Mouse (Mus musculus) skeletal muscle tissue, adult 2 months (tissue): ENCODE results near the gene Mrpl48.

ENCODE experiments used
- DNase-seq: peaks from one replicate; pipeline ENCODE4 v3.0.0-alpha.2; 2012; ENCODE audit warnings: low read depth, low spot score

The Mrpl48 gene

DNA sequence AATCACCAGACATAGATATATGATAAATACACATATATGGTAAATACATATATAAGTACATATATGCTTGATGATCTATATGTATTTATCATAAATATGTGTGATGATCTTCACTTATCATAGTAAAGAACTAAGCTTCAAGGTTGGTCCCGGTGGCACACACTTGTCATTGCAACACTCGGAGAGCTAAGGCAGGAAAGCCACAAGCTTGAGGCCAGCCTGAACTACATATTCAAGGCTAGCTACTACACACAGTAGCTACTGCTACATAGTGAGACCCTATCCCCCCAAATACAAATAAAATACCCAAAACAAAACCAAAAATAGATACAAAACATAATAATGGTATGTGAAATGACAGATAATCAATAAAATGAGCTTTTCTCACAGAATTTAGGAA is 72.3 kb downstream of the Mrpl48 start:
- DNase-seq = no peak

DNA sequence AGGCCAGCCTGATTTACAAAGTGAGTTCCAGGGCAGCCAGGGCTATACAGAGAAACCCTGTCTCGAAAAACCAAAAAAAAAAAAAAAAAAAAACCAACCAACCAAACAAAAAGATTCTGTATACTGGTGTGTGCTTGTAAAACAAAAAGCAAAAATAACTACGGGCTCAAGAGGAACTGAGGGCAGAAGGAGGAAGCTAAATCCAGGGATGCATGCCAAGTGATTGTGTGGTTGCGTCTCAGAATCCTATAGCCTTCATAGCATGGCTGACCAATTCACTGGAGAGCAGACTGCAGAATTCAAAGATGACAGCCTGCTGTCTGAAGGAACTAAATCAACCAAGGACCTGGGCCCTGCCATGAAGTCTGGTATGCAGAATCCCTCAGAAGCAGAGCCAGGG is 73.9 kb downstream of the Mrpl48 start:
- no peak for DNase-seq

DNA sequence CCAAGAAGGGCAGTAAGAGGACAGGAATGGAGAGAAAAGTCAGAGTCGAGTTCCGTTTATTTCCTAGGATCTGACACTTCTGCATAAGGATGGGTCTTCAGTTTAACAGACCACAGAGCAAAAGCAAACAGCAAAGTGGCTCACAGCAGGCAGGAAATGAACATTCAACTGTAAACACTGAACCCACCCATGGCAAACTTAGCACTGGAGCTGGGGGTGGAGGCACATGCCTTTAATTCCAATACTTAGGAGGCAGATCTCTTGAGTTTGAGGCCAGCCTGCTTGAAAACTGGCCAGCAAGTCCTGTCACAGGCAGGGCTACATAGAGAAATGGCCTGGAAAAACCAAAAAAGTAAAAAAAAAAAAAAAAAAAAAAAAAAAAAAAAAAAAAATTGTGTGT is 74.6 kb downstream of the Mrpl48 start:
- DNase-seq = no peak

DNA sequence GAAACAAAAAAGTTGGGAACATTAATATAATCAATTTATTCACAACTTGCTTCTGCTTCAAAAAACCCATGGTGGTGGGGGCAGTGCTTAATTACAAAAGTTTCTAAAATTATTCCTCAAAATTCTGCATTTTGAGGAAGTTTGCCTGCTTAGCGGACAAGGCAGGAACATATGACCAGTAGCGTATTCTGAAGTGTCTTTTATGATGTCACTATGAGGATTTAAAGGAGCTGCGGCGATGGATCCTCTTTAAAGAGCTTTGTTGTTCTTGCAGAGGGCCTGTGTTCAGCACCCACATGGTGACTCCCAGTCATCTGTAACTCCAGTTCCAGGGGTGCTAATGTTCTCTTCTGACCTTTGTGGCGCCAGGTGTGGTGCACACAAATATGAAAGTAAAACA is 77.3 kb downstream of the Mrpl48 start:
- no peak for DNase-seq

DNA sequence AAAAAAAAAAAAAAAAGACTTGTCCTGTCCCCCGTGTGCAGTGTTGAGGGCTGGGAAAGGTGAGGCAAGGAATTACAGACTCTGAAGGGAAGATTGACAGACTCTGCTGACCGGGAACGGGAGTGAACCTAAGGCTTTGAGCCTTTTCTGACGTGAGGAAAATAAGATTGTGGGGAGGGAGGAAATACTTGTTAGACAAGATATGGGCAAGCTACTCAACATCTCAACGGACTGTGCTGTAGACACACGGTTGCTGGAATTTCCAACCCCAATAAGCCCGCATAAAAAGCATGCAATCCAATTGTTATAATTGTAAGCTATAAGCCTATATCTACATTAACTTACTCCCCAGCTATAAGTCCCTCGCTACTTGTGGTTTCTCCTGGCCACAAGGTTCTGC is 83.4 kb downstream of the Mrpl48 start:
- DNase-seq = no peak

DNA sequence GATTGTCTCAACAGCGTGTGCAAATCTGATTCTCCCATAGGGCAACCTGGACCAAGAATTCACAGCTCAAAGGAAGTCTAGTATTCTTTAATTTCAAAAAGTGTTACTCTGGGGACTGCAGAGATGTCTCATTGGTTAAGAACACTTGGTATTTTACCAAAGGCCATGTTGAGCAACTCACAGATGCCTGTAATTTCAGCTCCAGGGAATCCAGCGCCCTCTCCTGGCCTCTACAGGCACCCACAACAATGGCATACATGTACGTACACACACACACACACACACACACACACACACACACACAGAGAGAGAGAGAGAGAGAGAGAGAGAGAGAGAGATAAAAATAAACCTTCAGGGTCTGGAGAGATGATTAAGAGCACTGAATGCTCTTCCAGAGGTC is 85.9 kb downstream of the Mrpl48 start:
- DNase-seq = no peak

DNA sequence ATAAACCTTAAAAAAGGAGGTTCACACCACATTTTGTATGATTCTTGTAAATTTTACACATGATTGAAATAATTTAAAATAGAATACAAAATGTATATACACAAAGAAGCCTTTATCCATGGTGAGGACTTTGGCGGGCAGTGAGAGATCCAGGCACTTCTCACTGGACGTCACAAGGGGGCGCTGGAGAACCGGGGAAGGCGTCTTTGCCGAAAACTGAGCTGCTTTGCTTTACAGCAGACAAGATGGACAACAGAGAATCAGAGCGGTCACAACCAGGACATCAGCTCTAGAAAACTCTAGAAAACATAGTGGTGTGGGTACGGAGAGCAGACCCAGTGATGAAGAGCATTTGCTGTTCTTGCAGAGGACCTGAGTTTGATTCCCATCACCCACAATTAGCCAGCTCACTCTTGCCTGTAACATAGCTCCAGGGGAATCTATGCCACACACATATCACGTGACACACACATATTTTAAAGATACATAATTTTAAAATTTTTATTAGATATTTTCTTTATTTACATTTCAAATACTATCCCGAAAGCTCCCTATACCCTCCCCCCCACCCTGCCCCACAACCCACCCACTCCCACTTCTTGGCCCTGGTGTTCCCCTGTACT is 87.3 kb downstream of the Mrpl48 start:
- DNase-seq = peak; percentile 68

DNA sequence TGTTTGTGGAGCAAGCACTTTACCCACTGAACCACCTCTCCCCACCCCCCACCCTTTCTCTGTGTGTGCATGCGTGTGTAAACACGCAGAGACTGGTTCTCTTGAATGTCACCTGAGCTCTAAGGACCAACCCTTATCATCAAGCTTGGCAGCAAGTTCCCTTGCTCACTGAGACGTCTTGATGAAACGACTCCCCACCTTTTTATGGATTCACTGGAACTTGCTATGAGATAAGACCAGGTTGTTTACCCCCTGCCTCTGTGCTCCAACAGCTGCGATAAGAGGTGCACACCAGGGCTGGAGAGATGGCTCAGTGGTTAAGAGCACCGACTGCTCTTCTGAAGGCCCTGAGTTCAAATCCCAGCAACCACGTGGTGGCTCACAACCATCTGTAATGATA is 87.9 kb downstream of the Mrpl48 start:
- no peak for DNase-seq

DNA sequence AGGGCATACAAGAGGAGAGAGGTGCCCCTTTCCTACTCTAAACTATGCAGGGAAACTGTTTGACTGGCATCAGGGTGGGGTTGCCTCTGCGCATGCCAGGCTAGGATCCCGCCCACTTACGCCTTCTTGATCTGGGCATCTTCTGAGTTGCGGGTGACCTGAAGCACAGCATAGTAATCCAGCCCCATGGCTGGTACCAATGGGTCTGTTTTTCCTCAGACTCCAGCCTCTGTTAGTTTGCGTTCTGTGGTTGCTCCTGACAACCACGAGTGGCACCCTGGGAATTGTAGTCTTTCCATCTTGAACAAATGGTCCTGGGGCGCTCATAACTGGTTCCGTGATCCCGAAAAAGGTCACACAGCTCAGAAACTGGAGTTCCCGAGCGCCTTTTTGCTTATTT is 93.5 kb downstream of the Mrpl48 start, which contains the start of gene Dnajb13:
Gene Dnajb13, minus strand, starts transcription at position 388 of the 400 bp plus-strand sequence.
- DNase-seq = no peak

DNA sequence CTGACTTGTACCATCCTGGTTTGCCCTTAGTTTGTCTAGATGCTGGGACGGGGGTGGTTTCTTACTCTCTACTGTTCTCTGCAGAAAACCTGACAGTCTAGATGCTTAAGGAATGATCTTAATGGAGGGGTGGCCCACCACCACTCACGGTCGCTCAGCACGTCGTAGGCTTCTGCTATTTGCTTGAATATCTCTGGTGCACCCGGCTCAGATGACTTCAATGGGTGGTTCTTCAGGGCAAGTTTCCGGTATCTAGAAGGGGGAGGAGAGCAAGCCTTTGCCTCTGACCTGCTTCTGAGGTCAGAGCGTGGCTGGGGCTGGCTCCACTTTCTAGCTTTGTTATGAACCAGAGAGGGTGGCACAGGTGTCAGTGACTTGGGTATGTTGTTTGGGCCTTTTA is 96.5 kb downstream of the Mrpl48 start:
- DNase-seq = no peak

DNA sequence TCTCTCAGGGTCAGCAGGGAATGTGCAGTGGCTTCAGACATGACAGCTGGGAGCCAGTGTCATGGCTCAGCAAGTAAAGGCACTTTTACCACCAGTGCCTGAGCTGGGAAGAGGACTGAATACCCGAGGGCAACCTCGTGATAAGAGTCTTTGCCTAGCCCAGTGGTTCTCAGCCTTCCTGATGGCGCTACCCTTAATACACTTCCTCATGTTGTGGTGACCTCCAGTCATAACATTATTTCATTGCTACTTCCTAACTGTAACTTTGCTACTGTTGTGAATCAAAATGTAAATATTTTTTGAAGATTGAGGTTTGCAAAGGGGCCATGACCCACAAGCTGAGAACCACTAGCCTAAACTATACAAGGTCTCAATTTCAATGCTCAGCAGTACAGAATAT is 99.4 kb downstream of the Mrpl48 start:
- DNase-seq = no peak

DNA sequence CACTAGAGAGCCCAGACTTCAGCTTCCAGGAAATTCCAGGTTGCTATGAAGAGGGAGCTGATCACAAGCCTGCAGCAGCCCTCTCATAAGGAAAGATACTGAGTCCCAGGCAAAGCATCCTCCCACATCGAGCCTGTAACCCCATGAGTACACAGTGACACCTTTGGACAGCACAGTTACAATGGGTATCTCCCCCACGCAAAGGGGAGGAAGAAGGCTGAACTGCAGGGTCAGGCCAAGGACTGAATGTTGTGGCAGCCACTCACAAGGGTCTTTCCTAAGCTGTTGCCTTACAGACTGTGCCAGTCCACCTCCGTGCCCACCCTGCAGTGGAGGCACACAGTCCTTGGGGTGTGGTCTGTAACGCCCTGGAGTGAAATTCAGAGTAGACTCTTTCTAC is 101.6 kb downstream of the Mrpl48 start:
- no peak for DNase-seq

DNA sequence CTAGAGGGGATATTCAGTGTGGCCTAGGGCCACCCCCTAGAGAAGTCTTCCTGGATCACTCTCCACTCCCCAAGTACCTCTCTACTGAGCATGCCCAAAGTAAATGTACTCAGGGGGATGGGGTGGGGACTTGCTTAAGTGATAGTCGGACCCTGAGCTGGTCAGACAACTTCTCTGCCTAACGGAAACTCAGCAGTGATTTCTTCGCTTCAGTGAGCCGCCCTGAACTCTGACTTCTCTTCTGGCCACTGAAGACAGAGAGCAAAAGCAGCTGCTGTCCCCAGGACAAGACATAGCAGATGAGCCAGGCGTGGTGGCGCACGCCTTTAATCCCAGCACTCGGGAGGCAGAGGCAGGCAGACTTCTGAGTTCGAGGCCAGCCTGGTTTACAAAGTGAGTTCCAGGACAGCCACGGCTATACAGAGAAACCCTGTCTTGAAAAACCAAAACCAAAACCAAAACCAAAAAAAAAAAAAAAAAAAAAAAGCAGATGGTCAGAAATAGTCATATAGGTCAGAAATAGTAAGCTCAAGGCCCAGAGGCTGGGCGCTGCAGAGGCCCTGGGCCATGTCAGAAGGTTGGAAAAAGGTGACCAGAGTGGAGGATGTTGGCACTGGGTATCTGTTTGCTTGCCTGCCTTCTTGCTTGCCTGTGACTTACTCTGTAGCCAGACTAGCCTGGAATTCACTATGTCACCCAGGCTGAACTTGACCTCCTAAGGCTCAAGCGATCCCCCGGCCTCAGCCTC is 103.2 kb downstream of the Mrpl48 start:
- no peak for DNase-seq

DNA sequence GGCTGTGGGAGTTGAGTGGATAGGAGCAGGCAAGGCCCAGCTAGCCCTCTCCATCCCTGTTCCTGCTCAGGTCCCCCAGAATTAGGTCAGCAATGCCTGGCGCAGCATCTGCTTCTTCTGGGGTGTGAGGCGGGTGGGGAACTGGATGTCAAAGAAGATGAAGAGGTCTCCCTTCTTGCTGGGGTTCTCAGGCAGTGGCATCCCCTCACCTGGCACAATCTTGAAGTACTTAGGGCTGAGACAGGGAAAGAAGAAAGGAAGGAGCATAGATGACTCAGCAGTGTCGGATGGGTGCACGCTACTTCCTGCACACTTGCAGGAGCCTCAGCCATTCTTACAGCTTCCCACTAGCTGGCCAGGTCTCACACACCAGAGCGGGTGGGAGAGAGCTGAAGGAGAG is 105.0 kb downstream of the Mrpl48 start:
- no peak for DNase-seq

DNA sequence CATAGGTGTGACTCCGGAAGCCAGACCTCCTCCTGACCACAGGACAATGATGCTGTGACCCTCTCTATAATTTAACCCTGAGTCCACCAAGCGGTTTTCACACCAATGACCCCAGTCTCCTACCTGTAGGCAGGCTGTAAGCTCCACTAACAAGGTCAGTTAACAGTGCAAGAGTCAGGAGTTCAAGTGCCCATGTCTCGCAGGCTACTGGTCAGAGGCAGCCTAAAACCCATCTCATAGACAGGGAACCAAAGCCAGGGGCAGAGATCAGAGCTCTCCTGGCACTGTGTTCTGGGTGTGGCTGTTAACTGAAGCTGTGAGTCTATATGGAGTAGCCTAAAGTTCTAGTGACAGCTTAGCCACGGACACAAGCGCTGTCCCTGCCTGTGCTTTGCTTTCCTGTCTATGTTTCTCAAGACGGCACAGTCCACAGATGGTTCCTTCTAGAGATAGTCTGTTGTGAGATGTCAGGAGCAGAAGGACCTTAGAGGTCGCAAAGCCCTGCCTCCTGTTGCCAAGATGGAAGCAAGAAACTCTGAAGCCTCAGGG is 105.7 kb downstream of the Mrpl48 start:
- DNase-seq = no peak

DNA sequence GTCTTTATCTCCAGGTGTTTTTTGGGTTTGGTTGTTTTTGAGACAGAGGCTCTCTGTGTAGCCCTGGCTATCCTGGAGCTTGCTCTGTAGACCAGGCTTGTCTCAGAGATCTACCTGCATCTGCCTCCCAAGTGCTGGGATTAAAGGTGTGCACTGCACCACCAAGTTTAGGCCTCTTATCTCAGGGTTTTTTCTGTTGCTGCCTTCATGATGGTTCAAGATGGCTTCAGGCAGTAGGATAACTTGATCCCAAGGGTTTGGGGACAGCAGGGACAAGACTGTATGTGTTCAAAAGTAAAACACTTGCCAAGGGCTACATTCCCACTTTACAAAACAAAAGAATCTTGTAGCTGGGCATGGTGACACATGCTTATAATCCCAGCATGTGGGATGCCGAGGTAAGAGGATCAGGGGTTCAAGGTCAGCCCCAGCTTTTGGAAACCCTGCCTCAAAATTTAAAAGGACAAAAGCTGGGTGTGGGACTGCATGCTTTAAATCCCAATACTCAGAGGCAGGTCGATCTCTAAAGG is 106.2 kb downstream of the Mrpl48 start:
- DNase-seq = no peak

DNA sequence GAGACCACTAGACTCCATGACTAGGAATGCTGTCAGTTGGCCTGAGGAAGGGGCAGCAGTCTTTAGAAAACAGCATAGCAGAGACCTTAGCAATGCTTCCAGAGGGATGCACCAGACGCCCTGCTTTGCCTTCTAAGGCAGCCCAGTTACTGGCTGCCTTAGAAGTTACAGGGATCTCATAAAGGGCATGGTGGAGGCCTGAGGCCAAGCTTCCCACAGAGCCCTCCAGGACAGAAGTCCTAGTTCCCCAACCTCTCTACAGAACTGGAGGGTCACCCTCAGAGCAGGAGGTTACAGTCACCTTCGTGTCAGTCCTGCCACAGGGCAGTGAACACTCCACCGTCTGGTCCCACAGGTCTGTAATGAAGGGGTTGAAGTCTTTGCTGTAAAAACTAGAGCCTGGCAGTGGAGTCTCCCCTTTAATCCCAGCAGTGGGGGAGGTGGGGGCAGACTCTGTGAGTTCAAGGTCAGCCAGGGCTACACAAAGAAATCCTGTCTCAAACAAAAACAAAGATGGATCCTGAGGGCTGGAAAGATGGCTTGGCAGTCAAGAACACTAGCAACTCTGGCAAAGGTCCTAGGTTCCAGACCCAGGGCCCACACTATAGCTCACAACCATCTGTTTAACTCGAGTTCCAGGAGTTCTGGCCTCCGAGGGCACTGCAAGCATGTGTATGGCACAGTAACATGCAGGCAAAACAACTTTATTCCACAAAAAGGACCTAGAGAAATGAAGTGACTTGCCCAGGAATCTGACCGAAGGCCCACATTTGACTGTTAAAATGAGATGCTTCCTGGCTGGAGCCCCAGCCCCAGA is 106.9 kb downstream of the Mrpl48 start:
- DNase-seq = no peak

DNA sequence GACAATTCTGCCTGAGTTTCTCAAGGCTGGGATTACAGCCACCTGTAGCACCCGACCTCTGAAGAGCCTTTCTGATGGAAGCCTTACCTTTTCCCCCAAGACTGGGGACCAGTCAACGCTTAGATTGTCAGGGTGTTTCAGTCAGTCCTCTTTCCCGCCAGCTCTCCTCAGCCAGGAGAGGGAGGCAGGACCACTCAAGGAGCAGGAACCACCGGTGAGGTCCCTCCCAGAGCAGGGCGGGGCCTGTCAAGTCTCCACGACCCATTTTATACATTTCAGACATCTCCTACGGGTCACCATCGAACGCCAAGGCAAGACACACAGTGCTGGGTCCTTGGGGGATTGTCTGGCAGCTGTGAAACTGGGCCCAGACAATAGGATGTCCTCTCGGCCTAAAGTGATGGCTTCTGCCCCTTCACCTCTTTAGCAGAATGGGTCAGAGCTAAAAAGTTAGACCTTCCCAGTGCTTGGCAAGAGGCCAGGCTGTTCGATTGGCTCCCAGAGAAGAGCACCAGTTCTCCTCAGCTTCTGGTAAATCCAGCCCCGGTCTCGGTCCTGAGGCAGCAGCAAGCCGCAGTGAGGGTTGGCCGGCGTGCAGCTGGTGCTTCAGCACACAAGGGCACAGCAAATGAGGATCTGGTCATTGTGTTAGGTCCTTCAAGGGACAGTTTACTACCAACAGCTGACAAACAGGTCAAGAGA is 107.7 kb downstream of the Mrpl48 start:
- DNase-seq = no peak

DNA sequence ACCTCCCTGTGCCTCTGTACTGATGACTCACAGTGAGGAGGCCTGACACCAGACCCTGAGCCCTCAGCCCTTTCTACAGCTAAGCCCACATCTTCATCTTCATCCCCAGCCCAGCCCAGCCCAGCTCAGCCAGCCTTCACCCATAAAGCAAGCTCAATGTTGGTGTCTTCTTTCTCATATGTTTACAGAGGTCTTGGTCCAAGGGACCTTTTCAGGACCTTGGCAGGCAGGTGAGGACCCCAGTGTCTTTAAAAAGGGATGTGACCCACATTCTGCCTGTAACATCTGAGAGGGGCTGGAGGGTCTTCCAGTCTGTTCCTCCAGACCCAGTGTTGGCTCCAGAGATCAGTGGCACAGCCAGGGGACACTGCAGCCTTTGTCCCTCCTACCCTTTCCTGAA is 108.6 kb downstream of the Mrpl48 start:
- no peak for DNase-seq

DNA sequence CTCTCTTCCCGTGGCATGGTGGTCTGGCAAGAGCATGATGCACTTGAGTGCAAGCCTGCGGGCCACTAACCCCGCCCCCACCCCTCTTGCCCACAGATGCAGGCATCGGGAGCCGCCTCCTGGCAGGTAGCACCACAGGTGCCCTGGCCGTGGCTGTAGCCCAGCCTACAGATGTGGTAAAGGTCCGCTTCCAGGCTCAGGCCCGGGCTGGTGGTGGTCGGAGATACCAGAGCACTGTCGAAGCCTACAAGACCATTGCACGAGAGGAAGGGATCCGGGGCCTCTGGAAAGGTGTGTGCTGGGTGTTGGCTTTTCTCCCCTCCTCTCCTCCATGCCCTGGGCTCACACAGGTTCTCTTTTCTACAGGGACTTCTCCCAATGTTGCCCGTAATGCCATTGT is 110.1 kb downstream of the Mrpl48 start:
- no peak for DNase-seq

DNA sequence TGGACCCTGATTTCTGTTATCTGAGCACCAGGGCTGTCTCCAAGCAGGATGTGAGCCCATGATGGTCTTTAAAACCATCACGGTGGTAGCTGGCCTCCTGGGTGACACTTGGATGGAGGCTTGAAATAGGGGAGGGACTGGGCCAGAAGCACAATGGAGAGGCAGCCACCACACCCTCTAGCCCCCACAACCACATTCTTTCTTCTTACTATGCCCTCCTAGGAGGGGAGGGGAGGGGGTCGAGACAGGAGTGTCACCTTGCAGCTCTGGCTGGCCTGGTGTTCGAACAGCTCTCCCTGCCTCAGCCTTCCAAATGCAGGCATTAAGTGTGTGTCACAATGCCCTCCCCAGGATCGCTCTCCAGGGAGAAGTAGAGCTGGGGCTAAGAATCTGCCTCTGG is 110.7 kb downstream of the Mrpl48 start:
- DNase-seq = no peak

DNA sequence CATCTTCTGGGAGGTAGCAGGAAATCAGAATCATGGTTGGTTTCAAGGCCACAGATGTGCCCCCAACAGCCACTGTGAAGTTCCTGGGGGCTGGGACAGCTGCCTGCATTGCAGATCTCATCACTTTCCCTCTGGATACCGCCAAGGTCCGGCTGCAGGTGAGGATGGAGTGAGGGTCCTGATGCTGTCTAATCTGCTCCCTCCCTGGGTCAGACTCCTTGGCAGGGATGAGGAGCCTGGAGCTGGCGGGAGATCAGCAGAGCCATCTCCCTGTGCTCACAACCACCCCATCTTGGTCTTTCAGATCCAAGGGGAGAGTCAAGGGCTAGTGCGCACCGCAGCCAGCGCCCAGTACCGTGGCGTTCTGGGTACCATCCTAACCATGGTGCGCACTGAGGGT is 111.3 kb downstream of the Mrpl48 start:
- no peak for DNase-seq
